Mouse (Mus musculus) brain, embryonic 14.5 days (tissue): Measurements from ENCODE around the gene Dus2.

Experiments
- CTCF ChIP-seq: fragments of 200-500 bp; IDR thresholded peaks from 2 replicates; pipeline ENCODE4 v1.5.1; 2012; ENCODE audit warnings: inconsistent platforms, mild to moderate bottlenecking, moderate library complexity, borderline replicate concordance; ENCODE audit not compliant: insufficient read depth, insufficient read length; ENCODE audit errors: extremely low read depth
- POLR2A ChIP-seq: fragments of 200-500 bp; IDR thresholded peaks from 2 replicates; pipeline ENCODE4 v1.6.1; 2012; ENCODE audit warnings: mild to moderate bottlenecking, inconsistent platforms, borderline replicate concordance; ENCODE audit not compliant: poor library complexity, insufficient read depth, insufficient read length, severe bottlenecking; ENCODE audit errors: extremely low read depth

- TF ChIP-seq POLR2A (no peak), CTCF (no peak)
Observed at GRCm38 (mm10) chr8:105957813-105958212, 33.3 kb upstream of the Dus2 start.
